Mouse (Mus musculus): ENCODE data around the gene Ssbp4. TPM values are rescaled to one million over a fixed set of nuclear protein-coding genes. Genes with fewer than 3 reads are reported as not detected.
A peak's percentile ranks its signal among the peaks of the same experiment; 100 is the strongest.

Ssbp4 gene
- polyA plus RNA-seq, 1 experiment from 2014 or later, result 114 TPM

DNA sequence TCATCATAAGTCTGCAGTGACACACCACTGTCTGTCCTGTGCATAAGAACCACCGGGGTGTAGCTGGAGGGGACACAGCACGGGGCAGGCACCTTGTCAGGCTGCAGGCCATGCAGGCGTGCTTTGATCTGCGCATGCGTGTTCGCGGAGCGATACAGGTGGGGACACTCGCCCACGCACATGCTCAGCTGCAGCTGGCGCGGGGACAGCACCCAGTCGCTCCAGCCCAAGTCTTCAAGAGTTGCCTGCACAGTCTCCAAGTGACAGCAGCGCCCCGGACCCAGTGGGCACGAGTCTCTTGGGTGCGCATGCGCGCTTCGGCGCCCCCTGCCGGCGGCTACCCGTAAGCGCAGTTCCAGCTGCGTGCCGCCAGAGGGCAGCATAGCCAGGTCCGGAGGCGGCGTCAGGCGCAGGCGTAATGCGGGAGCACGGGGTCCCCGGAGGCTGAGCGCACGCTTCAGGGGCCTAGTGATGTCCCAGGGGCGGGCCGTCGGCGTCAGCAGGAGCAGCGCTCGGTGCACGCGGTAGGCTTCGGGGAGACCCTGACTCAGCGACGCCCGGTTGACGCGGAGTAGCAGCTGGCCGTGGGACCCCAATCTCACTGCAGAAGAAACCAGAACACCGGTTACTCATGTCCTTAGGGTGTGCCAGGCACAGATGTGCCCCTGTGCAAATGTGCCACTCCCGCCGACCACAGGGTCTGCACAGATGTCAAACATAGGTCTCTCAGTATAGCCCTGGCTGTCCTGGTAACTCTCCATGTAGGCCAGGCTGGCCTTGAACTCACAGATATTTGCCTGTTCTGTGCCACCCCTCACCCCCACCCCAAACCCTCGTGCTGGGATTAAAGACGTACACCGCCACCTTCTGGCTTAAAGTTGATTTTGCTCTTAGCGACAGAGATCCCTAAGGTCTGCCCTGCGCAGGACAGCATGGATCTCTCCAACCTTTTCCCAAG, 21.2 kb upstream of the Ssbp4 start:
- ATAC-seq (replicated peaks), result peak; percentile 94
- under 1% methylated on average over 60 of the region's 60 CpGs for WGBS
- H3K4me3 ChIP-seq, result peak overlapping the region; percentile 46

DNA sequence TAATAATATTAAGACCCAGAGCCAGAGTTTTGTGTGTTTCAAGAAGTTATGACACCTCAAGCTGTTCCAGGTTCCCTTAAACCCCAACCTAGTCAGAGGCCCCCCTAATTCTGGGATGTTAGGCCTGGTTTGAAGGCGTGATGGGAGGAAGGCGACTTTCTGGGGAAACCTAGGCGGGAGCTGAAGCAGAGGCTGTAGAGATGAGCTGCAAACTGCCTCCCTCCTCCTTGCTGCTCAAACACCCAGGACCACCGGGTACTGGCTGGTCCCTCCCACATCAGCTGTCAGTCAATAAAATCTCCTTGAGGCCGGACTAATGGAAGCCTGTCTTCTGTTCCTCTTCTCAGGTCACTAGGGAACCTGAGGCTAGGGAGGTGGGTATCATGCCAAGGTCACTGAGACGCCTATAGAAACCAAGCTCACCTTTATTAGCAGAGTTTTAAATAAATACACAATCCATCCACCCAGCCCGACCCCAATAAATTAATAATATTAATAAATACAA, 20.4 kb upstream of the Ssbp4 start:
- 0 out of 2 replicates have a peak, but pooled peaks cover 6% of the 10 kb centered on the region for H3K27me3 ChIP-seq
- ATAC-seq (replicated peaks), result no peak
- H3K4me3 ChIP-seq, result peak overlapping the region; percentile 46
- 63% methylated on average over 7 of the region's 7 CpGs for WGBS
- H3K4me1 ChIP-seq, result peaks cover 23% of the 10 kb centered on the region
- peak overlapping the region; percentile 47 for H3K27ac ChIP-seq (replicated peaks)
- no peaks in the 10 kb centered on the region for H3K9me3 ChIP-seq
- H3K4me2 ChIP-seq (replicated peaks), result peak overlapping the region; percentile 56
- peak overlapping the region; percentile 45 for H3K9ac ChIP-seq (replicated peaks)
- no peaks in the 10 kb centered on the region for H3K36me3 ChIP-seq

More for the DNA sequence above, 21.2 kb upstream of the Ssbp4 start:
- Histone ChIP-seq H3K36me3 (no peaks in the 10 kb centered on the region), H3K9me3 (no peaks in the 10 kb centered on the region), H3K9ac (replicated peaks) (peak overlapping the region; percentile 45), H3K4me2 (replicated peaks) (peak overlapping the region; percentile 56), H3K27me3 (0 out of 2 replicates have a peak, but pooled peaks cover 6% of the 10 kb centered on the region), H3K27ac (replicated peaks) (peak overlapping the region; percentile 52), H3K4me1 (peaks cover 25% of the 10 kb centered on the region)

DNA sequence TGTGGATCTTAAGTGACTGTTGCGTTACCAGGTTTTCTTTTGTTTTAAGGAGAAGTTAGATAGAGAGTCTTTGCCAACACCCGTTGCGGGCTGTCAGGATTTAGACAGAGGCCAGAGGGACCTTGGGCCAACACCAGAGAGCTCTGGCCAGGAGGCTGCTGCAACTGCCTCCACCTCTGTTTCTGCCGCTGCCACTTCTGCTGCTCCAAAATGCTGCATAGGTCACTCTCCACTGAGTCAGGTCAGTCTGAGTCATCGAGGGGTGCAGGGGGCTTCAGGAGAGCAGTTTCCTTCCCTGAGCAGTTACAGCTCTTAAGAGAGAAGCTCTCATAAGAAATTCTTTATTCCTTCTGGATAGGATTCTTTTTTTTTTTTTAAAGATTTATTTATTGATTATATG, 18.4 kb upstream of the Ssbp4 start:
- peaks cover 21% of the 10 kb centered on the region for H3K4me1 ChIP-seq
- no peak for ATAC-seq (replicated peaks)
- no peaks in the 10 kb centered on the region for H3K9me3 ChIP-seq
- H3K4me2 ChIP-seq (replicated peaks), result no peak overlapping the region
- H3K36me3 ChIP-seq, result no peaks in the 10 kb centered on the region
- no peak overlapping the region for H3K9ac ChIP-seq (replicated peaks)
- WGBS, result 93% methylated on average over 5 of the region's 5 CpGs
- H3K27ac ChIP-seq (replicated peaks), result no peak overlapping the region
- H3K4me3 ChIP-seq, result no peak overlapping the region
- H3K27me3 ChIP-seq, result 0 out of 2 replicates have a peak, but pooled peaks cover 6% of the 10 kb centered on the region

DNA sequence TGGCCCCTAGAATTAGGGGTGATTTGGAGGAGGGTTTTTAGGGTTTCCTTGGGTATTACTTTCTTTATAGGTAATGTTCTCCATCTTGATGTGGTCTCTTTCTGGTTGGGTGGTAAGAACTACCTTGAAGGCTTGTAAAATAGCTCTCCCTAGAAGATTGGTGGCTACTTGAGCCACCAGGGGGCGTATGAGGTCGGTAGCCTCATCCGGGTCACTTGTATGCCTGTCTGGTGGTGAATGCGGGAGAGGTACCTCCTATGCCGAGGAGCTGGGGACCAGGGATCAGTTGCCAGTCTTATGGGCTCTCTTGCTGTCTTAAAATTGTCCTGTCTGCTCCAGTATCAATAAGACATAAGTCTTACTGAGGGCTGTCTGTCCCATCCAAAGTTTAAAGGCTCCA, 16.4 kb upstream of the Ssbp4 start:
- ATAC-seq (replicated peaks), result no peak
- H3K9me3 ChIP-seq, result no peaks in the 10 kb centered on the region
- H3K27ac ChIP-seq (replicated peaks), result no peak overlapping the region
- no peak overlapping the region for H3K4me2 ChIP-seq (replicated peaks)
- no peak overlapping the region for H3K9ac ChIP-seq (replicated peaks)
- 0 out of 2 replicates have a peak, but pooled peaks cover 3% of the 10 kb centered on the region for H3K27me3 ChIP-seq
- peaks cover 10% of the 10 kb centered on the region for H3K4me1 ChIP-seq
- no peaks in the 10 kb centered on the region for H3K36me3 ChIP-seq
- H3K4me3 ChIP-seq, result no peak overlapping the region
- 17% methylated on average over 5 of the region's 5 CpGs for WGBS

GRCm38 (mm10) chr8:70622220-70622619, 13.5 kb upstream of the Ssbp4 start:
- no peak for ATAC-seq (replicated peaks)
- WGBS, result 64% methylated on average over 3 of the region's 3 CpGs
- H3K9me3 ChIP-seq, result no peaks in the 10 kb centered on the region
- H3K36me3 ChIP-seq, result no peaks in the 10 kb centered on the region
- H3K27ac ChIP-seq (replicated peaks), result no peak overlapping the region
- no peaks in the 10 kb centered on the region for H3K4me1 ChIP-seq
- no peak overlapping the region for H3K4me2 ChIP-seq (replicated peaks)
- H3K9ac ChIP-seq (replicated peaks), result no peak overlapping the region
- H3K4me3 ChIP-seq, result no peak overlapping the region
- 0 out of 2 replicates have a peak, but pooled peaks cover 3% of the 10 kb centered on the region for H3K27me3 ChIP-seq

DNA sequence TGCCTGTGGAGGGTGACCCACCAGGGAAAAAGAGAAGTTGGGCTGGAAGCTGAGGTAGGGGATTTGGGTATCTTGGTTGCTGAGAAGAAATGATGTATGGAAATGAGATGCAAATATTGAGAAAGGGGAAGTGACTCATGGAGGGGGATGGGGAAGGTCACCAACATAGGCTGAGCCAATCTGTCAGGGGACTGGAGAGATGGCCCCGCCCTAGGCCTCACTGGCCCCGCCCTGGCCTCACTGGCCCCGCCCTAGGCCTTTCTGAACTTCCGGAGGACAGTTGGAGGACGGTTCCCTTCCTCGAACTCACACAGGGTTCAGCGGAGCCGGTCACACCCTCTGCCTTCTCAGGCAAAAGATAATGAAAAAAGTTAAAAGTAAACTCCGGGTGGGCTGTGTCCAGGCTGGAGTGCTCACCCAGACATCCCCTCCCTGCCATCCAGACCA, 10.2 kb upstream of the Ssbp4 start:
- Histone ChIP-seq H3K27ac (replicated peaks) (no peak overlapping the region), H3K4me1 (no peaks in the 10 kb centered on the region), H3K36me3 (no peaks in the 10 kb centered on the region), H3K9ac (replicated peaks) (no peak overlapping the region), H3K9me3 (no peaks in the 10 kb centered on the region), H3K27me3 (0 out of 2 replicates have a peak, but pooled peaks cover 3% of the 10 kb centered on the region), H3K4me3 (no peak overlapping the region), H3K4me2 (replicated peaks) (no peak overlapping the region)
- ATAC-seq (replicated peaks), result no peak
- 38% methylated on average over 9 of the region's 9 CpGs for WGBS

DNA sequence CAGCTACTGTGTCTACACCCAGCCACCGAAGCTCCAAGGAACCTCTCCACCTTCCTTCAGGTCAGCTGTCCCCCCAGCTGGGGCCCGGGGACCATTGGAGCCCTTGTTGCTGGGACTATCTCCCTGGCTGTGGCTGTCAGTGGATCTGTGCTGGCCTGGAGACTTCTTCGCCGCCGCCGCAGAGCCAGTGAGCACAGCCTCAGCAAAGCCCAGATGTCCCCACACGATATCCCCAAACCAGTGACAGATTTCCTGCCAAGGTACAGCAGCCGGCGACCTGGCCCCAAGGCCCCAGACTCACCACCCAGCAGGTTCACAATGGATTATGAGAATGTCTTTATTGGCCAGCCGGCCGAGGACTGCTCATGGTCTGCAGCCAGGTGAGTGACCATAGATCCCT, 9.3 kb upstream of the Ssbp4 start:
- H3K4me1 ChIP-seq, result no peaks in the 10 kb centered on the region
- no peak for ATAC-seq (replicated peaks)
- no peaks in the 10 kb centered on the region for H3K36me3 ChIP-seq
- H3K27me3 ChIP-seq, result 0 out of 2 replicates have a peak, but pooled peaks cover 3% of the 10 kb centered on the region
- WGBS, result 77% methylated on average over 11 of the region's 11 CpGs
- no peak overlapping the region for H3K4me3 ChIP-seq
- H3K4me2 ChIP-seq (replicated peaks), result no peak overlapping the region
- H3K9me3 ChIP-seq, result no peaks in the 10 kb centered on the region
- H3K9ac ChIP-seq (replicated peaks), result no peak overlapping the region
- H3K27ac ChIP-seq (replicated peaks), result no peak overlapping the region

DNA sequence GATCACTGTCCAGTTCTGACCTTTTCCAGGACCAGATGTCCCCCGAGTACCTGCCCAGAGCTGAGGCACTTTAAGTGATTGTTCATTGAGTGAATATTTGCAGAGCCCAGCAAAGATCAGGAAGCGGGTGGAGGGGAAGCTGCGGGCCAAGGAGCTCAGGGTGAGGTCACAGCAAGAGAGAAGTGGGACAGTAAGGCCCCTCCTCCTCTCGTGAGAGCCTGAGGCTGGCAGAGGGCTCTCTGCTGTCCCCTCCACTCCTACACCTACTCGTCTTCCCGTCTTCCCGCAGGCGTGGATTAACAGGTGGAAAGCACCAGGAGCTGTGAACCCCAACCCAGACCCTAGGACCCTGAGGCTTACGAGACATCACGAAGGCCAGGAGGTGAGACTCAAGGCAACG, 8.0 kb upstream of the Ssbp4 start:
- Histone ChIP-seq H3K4me2 (replicated peaks) (no peak overlapping the region), H3K9ac (replicated peaks) (no peak overlapping the region), H3K4me1 (peaks cover 5% of the 10 kb centered on the region), H3K9me3 (no peaks in the 10 kb centered on the region), H3K27ac (replicated peaks) (no peak overlapping the region), H3K36me3 (no peaks in the 10 kb centered on the region), H3K4me3 (no peak overlapping the region), H3K27me3 (0 out of 2 replicates have a peak, but pooled peaks cover 1% of the 10 kb centered on the region)
- WGBS, result 63% methylated on average over 11 of the region's 11 CpGs
- ATAC-seq (replicated peaks), result no peak

- H3K4me3 ChIP-seq, result no peak within 1 kb of the TSS
- 84% methylated on average over 3 of the region's 3 CpGs for WGBS
- H3K27me3 ChIP-seq, result no peaks in the 10 kb centered on the region; the same call in 1 of the 2 replicates
- peaks cover 12% of the 10 kb centered on the region for H3K4me1 ChIP-seq
- H3K9ac ChIP-seq (replicated peaks), result no peak within 1 kb of the TSS
- ATAC-seq (replicated peaks), result no peak
- H3K4me2 ChIP-seq (replicated peaks), result no peak within 1 kb of the TSS
- no peaks in the 10 kb centered on the region for H3K9me3 ChIP-seq
- no peak within 1 kb of the TSS for H3K27ac ChIP-seq (replicated peaks)
- H3K36me3 ChIP-seq, result no peaks in the 10 kb centered on the region
These were observed 7.2 kb upstream of the Ssbp4 start, which contains the start of gene Lrrc25 for GRCm38 (mm10) chr8:70615894-70616293. Gene Lrrc25, plus strand, starts transcription at chr8:70616155.

DNA sequence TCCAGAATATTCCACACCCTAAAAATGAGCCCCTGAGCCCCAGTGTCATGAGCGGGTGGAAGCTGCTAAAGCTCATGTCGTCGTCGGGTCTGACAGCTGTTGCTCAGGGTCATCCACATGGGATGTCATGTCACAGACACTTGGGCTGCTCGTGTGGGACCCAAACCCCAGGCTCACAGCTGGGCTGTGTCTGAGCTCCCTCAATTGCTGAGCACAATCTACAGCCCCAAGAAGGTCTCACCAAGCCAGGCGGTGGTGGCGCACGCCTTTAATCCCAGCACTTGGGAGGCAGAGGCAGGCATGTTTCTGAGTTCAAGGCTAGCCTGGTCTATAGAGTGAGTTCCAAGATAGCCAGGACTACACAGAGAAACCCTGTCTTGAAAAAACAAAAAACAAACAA, 6.6 kb upstream of the Ssbp4 start:
- Histone ChIP-seq H3K27me3 (no peaks in the 10 kb centered on the region; the same call in 1 of the 2 replicates), H3K27ac (replicated peaks) (no peak overlapping the region), H3K9ac (replicated peaks) (no peak overlapping the region), H3K4me3 (no peak overlapping the region), H3K4me1 (peaks cover 19% of the 10 kb centered on the region), H3K36me3 (no peaks in the 10 kb centered on the region), H3K9me3 (no peaks in the 10 kb centered on the region), H3K4me2 (replicated peaks) (no peak overlapping the region)
- 90% methylated on average over 8 of the region's 8 CpGs for WGBS
- no peak for ATAC-seq (replicated peaks)

DNA sequence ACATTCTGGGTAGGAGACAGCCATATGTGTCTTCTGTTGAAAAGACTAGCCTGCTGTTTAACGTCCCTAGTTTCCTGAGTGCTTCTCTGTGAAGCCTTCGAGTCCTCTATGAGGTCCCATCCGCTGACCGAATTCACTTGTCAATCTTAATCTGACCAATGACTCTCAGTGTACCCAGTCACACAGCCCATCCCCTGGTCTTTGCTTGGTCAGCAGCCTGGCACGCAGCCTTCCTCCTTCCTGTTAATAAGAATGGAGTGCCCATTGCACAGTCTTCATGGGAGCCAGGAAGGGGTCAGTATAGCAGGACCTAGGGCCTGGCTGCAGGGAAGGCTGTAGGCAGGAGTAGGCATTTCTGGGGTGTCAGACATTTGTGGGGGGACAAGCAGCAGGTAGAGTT, 5.8 kb upstream of the Ssbp4 start:
- Histone ChIP-seq H3K9ac (replicated peaks) (no peak overlapping the region), H3K9me3 (no peaks in the 10 kb centered on the region), H3K4me1 (peaks cover 27% of the 10 kb centered on the region), H3K27me3 (no peaks in the 10 kb centered on the region; the same call in 1 of the 2 replicates), H3K36me3 (no peaks in the 10 kb centered on the region), H3K4me3 (no peak overlapping the region), H3K27ac (replicated peaks) (no peak overlapping the region), H3K4me2 (replicated peaks) (no peak overlapping the region)
- no peak for ATAC-seq (replicated peaks)
- 84% methylated on average over 5 of the region's 5 CpGs for WGBS

GRCm38 (mm10) chr8:70613763-70614162, 5.1 kb upstream of the Ssbp4 start:
- Histone ChIP-seq H3K27ac (replicated peaks) (no peak overlapping the region), H3K36me3 (no peaks in the 10 kb centered on the region), H3K4me3 (no peak overlapping the region), H3K4me1 (peaks cover 33% of the 10 kb centered on the region), H3K4me2 (replicated peaks) (no peak overlapping the region), H3K9ac (replicated peaks) (no peak overlapping the region), H3K9me3 (no peaks in the 10 kb centered on the region), H3K27me3 (peaks cover 4% of the 10 kb centered on the region; the same call in 1 of the 2 replicates)
- WGBS, result 0% methylated on average over 1 of the region's 1 CpGs
- no peak for ATAC-seq (replicated peaks)
